Mouse (Mus musculus) midbrain, embryonic 14.5 days (tissue): ENCODE data around the gene Toe1. TPM values are rescaled to one million over a fixed set of nuclear protein-coding genes. Genes with fewer than 3 reads are reported as not detected.

Experiments used
- ATAC-seq: fragments of 200-750 bp; cut with Nextera tagmentation; 2 replicates; pipeline ENCODE4 v1.8.0; 2017; ENCODE audit warnings: moderate number of reproducible peaks, moderate library complexity; ENCODE audit not compliant: low FRiP score, low TSS enrichment
- DNase-seq: peaks from one replicate; pipeline ENCODE4 v3.0.0-alpha.2; 2015
- H3K27ac ChIP-seq: fragments of 300-500 bp; sonication (generic); replicated peaks from 2 replicates; pipeline ENCODE4 v1.5.1; 2014; ENCODE audit warnings: mild to moderate bottlenecking, low read depth, low read length, moderate library complexity
- H3K27me3 ChIP-seq: fragments of 300-500 bp; sonication (generic); 2 replicates; pipeline ENCODE4 v1.6.1; 2014; ENCODE audit warnings: low read length, control low read depth, mixed read lengths; ENCODE audit not compliant: control insufficient read depth, insufficient read depth
- H3K36me3 ChIP-seq: fragments of 300-500 bp; sonication (generic); 2 replicates; pipeline ENCODE4 v1.6.1; 2014; ENCODE audit warnings: low read length, control low read depth; ENCODE audit not compliant: control insufficient read depth, insufficient read depth
- H3K4me1 ChIP-seq: fragments of 300-500 bp; sonication (generic); 2 replicates; pipeline ENCODE4 v1.6.1; 2014; ENCODE audit warnings: mild to moderate bottlenecking, antibody characterized with exemption, low read length, control low read depth; ENCODE audit not compliant: control insufficient read depth, insufficient read depth
- H3K4me2 ChIP-seq: fragments of 300-500 bp; sonication (generic); 2 replicates; pipeline ENCODE4 v1.6.1; 2014; ENCODE audit warnings: mild to moderate bottlenecking, low read length, moderate library complexity
- H3K4me3 ChIP-seq: fragments of 300-500 bp; sonication (generic); replicated peaks from 2 replicates; pipeline ENCODE4 v1.5.1; 2014; ENCODE audit warnings: low read depth, low read length
- H3K9ac ChIP-seq: fragments of 300-500 bp; sonication (generic); replicated peaks from 2 replicates; pipeline ENCODE4 v1.6.1; 2014; ENCODE audit warnings: mild to moderate bottlenecking, low read length, moderate library complexity
- H3K9me3 ChIP-seq: fragments of 300-500 bp; sonication (generic); 2 replicates; pipeline ENCODE4 v1.6.1; 2016; ENCODE audit warnings: low read length, control low read depth, mixed read lengths; ENCODE audit not compliant: control insufficient read depth
- WGBS: fragments of 180-500 bp; shearing (Covaris S2); extraction: QIAGEN DNeasy Blood & Tissue Kit; methylation state at CpG from one replicate; pipeline ENCODE4 v1.1.7; 2014; 5-methylcytosine and 5-hydroxymethylcytosine counted together
- polyA plus RNA-seq: library from polyadenylated mRNA; unstranded; fragments of >200 nt; fragmentation: Nextera tagmentation; extraction: Ambion mirVana; gene quantifications from 2 replicates; pipeline ENCODE4 v1.2.1, GENCODE M21; 2014

The Toe1 gene
- polyA plus RNA-seq, 1 experiment from 2014 or later, result 30.4 TPM

DNA sequence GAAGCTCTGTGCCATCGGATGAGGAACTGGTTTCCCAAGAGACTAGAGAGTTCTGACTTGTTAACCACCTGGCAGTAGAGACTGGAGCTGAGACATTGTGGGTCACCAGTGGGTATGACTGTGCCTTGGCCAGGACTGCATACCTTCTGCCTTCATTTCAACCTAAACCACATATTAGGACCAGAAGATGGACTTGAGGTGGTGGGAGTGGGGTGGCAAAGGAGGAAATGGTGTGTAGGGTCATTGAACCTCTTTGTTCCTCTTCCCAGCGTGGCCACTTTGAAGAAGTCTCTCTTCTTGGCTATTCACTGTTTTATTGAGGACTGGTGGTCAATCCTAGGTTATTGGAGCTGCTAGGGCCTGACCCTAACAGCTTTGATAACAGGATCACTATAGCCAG lies 26.1 kb downstream of the Toe1 start:
- Histone ChIP-seq H3K27ac (no peak overlapping the region), H3K4me3 (no peak overlapping the region), H3K9me3 (no peaks in the 10 kb centered on the region), H3K9ac (no peak overlapping the region), H3K4me2 (no peak overlapping the region), H3K36me3 (no peaks in the 10 kb centered on the region), H3K4me1 (peaks cover 7% of the 10 kb centered on the region; the same call in 1 of the 2 replicates), H3K27me3 (no peaks in the 10 kb centered on the region)
- DNase-seq (no peak), ATAC-seq (no peak)
- 36% methylated on average over 2 of the region's 2 CpGs for WGBS

DNA sequence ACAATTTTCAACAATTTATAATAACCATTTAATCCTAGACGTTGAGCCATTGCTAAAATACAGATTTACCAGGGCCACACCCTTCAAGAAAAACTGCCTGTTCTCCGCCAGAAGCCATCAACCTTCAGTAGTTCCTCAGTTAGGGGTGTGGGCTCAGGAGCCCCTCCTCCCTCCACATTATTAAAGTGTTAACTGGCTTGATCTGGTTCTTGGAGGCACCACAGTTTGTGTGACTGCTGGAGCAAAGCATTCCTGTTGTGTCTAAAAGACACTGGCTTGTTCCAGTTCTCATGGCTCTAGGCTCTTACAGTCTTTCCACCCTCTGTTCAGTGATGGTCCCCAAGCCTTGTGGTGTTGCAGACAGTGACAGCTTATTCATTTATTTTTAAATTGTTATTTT lies 26.9 kb downstream of the Toe1 start:
- Histone ChIP-seq H3K36me3 (no peaks in the 10 kb centered on the region), H3K9me3 (no peaks in the 10 kb centered on the region), H3K27me3 (no peaks in the 10 kb centered on the region), H3K4me3 (no peak overlapping the region), H3K4me1 (peaks cover 7% of the 10 kb centered on the region; the same call in 1 of the 2 replicates), H3K4me2 (no peak overlapping the region), H3K9ac (no peak overlapping the region), H3K27ac (no peak overlapping the region)
- no peak for ATAC-seq
- WGBS, result 73% methylated on average over 2 of the region's 2 CpGs
- DNase-seq, result no peak

DNA sequence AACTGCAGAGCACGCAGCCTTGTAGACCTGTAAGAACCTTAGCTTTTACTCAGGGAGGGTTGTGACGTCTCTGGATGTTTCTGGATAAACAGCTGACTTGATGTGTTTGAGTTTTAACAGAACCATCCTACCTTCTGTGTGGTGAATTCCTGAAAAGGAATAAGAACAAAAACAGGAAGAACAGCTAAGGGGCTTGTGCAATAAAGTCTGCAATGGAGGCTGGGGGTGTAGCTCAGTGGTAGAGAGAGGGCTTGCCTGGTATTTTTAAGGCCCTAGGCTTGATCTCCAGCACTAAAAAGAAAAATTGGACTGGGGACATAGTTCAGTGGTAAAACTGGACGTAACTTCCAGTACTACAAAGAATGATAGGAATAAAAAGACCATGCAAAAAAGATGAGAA lies 30.4 kb downstream of the Toe1 start:
- H3K9me3 ChIP-seq, result no peaks in the 10 kb centered on the region
- H3K4me3 ChIP-seq, result no peak overlapping the region
- no peak overlapping the region for H3K9ac ChIP-seq
- H3K4me1 ChIP-seq, result peaks cover 2% of the 10 kb centered on the region; the same call in 1 of the 2 replicates
- no peak overlapping the region for H3K27ac ChIP-seq
- H3K36me3 ChIP-seq, result no peaks in the 10 kb centered on the region
- DNase-seq, result no peak
- WGBS, result 93% methylated on average over 3 of the region's 3 CpGs
- H3K4me2 ChIP-seq, result no peak overlapping the region
- ATAC-seq, result no peak
- H3K27me3 ChIP-seq, result no peaks in the 10 kb centered on the region

- no peak overlapping the region for H3K4me3 ChIP-seq
- WGBS, result 92% methylated on average over 5 of the region's 5 CpGs
- ATAC-seq (no peak), DNase-seq (no peak)
- no peak overlapping the region for H3K4me2 ChIP-seq
- no peak overlapping the region for H3K9ac ChIP-seq
- no peaks in the 10 kb centered on the region for H3K4me1 ChIP-seq
- H3K27ac ChIP-seq, result no peak overlapping the region
- H3K9me3 ChIP-seq, result no peaks in the 10 kb centered on the region
- no peaks in the 10 kb centered on the region for H3K36me3 ChIP-seq
- no peaks in the 10 kb centered on the region for H3K27me3 ChIP-seq
Measured at GRCm38 (mm10) chr4:116776391-116776790, 31.0 kb downstream of the Toe1 start.

GRCm38 (mm10) chr4:116769060-116769459 lies 38.4 kb downstream of the Toe1 start:
- Histone ChIP-seq H3K27me3 (no peaks in the 10 kb centered on the region), H3K27ac (no peak overlapping the region), H3K9ac (no peak overlapping the region), H3K4me3 (no peak overlapping the region), H3K9me3 (no peaks in the 10 kb centered on the region), H3K4me2 (no peak overlapping the region), H3K36me3 (no peaks in the 10 kb centered on the region), H3K4me1 (no peaks in the 10 kb centered on the region)
- DNase-seq (no peak), ATAC-seq (no peak)

- no peak for ATAC-seq
- DNase-seq, result no peak
- no peaks in the 10 kb centered on the region for H3K9me3 ChIP-seq
- no peaks in the 10 kb centered on the region for H3K36me3 ChIP-seq
- H3K4me3 ChIP-seq, result no peak overlapping the region
- no peaks in the 10 kb centered on the region for H3K4me1 ChIP-seq
- no peak overlapping the region for H3K4me2 ChIP-seq
- 90% methylated on average over 5 of the region's 5 CpGs for WGBS
- no peak overlapping the region for H3K27ac ChIP-seq
- no peak overlapping the region for H3K9ac ChIP-seq
- H3K27me3 ChIP-seq, result no peaks in the 10 kb centered on the region
Measured at GRCm38 (mm10) chr4:116768510-116768909, 38.9 kb downstream of the Toe1 start.

DNA sequence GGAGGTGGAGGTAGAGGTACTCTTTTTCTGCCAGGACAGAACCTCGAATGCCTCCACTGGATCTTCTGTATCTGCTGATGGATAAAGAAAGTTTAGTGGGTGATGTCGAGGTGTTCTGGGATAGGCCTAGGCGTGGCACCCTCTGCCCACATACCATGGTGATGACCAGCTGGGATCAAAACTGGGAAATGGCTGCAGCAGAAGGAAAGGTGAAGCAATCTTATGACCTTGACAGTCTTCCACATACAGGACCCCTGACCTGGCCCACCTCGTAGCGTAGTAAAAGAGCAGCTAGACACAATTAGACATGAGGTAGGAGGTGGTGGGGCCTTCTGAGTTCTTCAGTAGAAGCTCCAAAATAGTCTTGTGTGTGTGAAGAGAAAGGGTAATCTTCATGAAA lies 43.4 kb downstream of the Toe1 start:
- DNase-seq, result no peak
- H3K27ac ChIP-seq, result no peak overlapping the region
- WGBS, result 93% methylated on average over 5 of the region's 5 CpGs

DNA sequence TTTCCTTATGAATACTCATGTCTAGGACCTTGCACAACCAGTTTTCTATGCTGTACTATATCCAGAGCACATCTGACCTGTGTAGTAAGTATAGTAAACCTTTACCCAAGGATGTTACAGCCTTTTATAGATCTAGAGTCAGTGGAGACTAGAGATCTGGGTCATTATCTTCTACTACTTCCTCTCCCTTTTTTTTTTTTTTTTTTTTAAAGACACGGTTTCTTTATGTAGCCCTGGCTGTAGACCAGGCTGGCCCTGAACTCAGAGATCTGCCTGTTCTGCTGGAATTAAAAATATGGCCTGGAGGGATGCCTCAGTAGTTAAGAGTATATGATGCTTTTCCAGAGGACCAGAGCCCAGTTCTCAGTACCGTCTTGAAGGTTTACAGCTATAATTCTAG lies 45.5 kb downstream of the Toe1 start:
- H3K36me3 ChIP-seq, result no peaks in the 10 kb centered on the region
- 98% methylated on average over 2 of the region's 2 CpGs for WGBS

More for the DNA sequence above, 43.4 kb downstream of the Toe1 start:
- H3K4me1 ChIP-seq, result no peaks in the 10 kb centered on the region
- H3K9me3 ChIP-seq, result no peaks in the 10 kb centered on the region
- no peaks in the 10 kb centered on the region for H3K36me3 ChIP-seq
- no peak overlapping the region for H3K4me2 ChIP-seq
- H3K4me3 ChIP-seq, result no peak overlapping the region
- no peak for ATAC-seq
- H3K27me3 ChIP-seq, result no peaks in the 10 kb centered on the region
- H3K9ac ChIP-seq, result no peak overlapping the region

GRCm38 (mm10) chr4:116749750-116750149 lies 57.7 kb downstream of the Toe1 start:
- no peak for ATAC-seq
- WGBS, result 89% methylated on average over 2 of the region's 2 CpGs
- no peaks in the 10 kb centered on the region for H3K9me3 ChIP-seq

More for the DNA sequence above, 45.5 kb downstream of the Toe1 start:
- Histone ChIP-seq H3K4me3 (no peak overlapping the region), H3K27ac (no peak overlapping the region), H3K4me2 (no peak overlapping the region), H3K27me3 (no peaks in the 10 kb centered on the region), H3K4me1 (no peaks in the 10 kb centered on the region), H3K9me3 (no peaks in the 10 kb centered on the region), H3K9ac (no peak overlapping the region)
- ATAC-seq (no peak), DNase-seq (no peak)

More at GRCm38 (mm10) chr4:116749750-116750149, 57.7 kb downstream of the Toe1 start:
- H3K9ac ChIP-seq, result no peak overlapping the region
- no peaks in the 10 kb centered on the region for H3K4me1 ChIP-seq
- H3K4me2 ChIP-seq, result no peak overlapping the region
- no peaks in the 10 kb centered on the region for H3K27me3 ChIP-seq
- H3K4me3 ChIP-seq, result no peak overlapping the region
- no peak for DNase-seq
- no peaks in the 10 kb centered on the region for H3K36me3 ChIP-seq
- no peak overlapping the region for H3K27ac ChIP-seq
